Mouse (Mus musculus) ES-Bruce4 (cell line): Measurements from ENCODE around the gene Slc30a5.

Experiments
- EP300 ChIP-seq: IDR thresholded peaks from 2 replicates; pipeline ENCODE4 v1.6.1; 2011; ENCODE audit warnings: low read depth, low read length; ENCODE audit not compliant: insufficient read depth
- POLR2A ChIP-seq: IDR thresholded peaks from one replicate; pipeline ENCODE4 v1.8.1; 2011; ENCODE audit warnings: low read length; ENCODE audit not compliant: insufficient read depth

- no peak for TF ChIP-seq EP300
- TF ChIP-seq POLR2A = no peak
Measured at GRCm38 (mm10) chr13:100832188-100832587, 1.0 kb downstream of the Slc30a5 start.
